Mouse (Mus musculus) MEL (cell line): ENCODE data around the gene Eral1. TPM values are rescaled to one million over a fixed set of nuclear protein-coding genes. Genes with fewer than 3 reads are reported as not detected.

ENCODE experiments used
- DNase-seq: peaks from one replicate; pipeline ENCODE4 v3.0.0; 2011; ENCODE audit warnings: low read depth, low spot score
- H3K27ac ChIP-seq: 2 replicates; pipeline ENCODE4 v1.5.1; 2012; ENCODE audit warnings: low read depth, mild to moderate bottlenecking, control low read depth, low read length, moderate library complexity; ENCODE audit not compliant: control insufficient read depth
- H3K27me3 ChIP-seq, 2 experiments: fragments of 150-350 bp in 1 of 2; sonication (generic) in 1 of 2; 2 replicates each; pipeline ENCODE4 v1.6.1; 2012; ENCODE audit warnings: low read length in 2 of 2, mild to moderate bottlenecking in 2 of 2, improper control_type of control experiment in 1 of 2, moderate library complexity in 1 of 2; ENCODE audit not compliant: insufficient read depth in 2 of 2, control insufficient read depth in 1 of 2
- H3K36me3 ChIP-seq, 2 experiments: 2 replicates each; pipeline ENCODE4 v1.6.1; 2012 to 2014; ENCODE audit warnings: low read length in 2 of 2, improper control_type of control experiment in 1 of 2, inconsistent platforms in 1 of 2, mild to moderate bottlenecking in 1 of 2; ENCODE audit not compliant: insufficient read depth in 2 of 2, control insufficient read depth in 1 of 2
- H3K4me1 ChIP-seq, 2 experiments: fragments of 150-350 bp in 1 of 2; sonication (generic) in 1 of 2; 2 replicates each; pipeline ENCODE4 v1.6.1; 2012; ENCODE audit warnings: low read length in 2 of 2, improper control_type of control experiment in 1 of 2, mild to moderate bottlenecking in 1 of 2; ENCODE audit not compliant: insufficient read depth in 2 of 2, control insufficient read depth in 1 of 2
- H3K4me3 ChIP-seq, 2 experiments: fragments of 150-350 bp in 1 of 2; sonication (generic) in 1 of 2; 2 replicates each; pipeline ENCODE4 v1.5.1; 2012; ENCODE audit warnings: low read depth in 2 of 2, low read length in 2 of 2, mild to moderate bottlenecking in 2 of 2, moderate library complexity in 2 of 2, control low read depth in 1 of 2, improper control_type of control experiment in 1 of 2; ENCODE audit not compliant: control insufficient read depth in 1 of 2, insufficient read depth in 1 of 2
- H3K79me2 ChIP-seq: 2 replicates; pipeline ENCODE4 v1.6.1; 2012; ENCODE audit warnings: mild to moderate bottlenecking, low read length, moderate library complexity; ENCODE audit not compliant: control insufficient read depth, poor library complexity, insufficient read depth
- H3K9ac ChIP-seq: 2 replicates; pipeline ENCODE4 v1.6.1; 2012; ENCODE audit warnings: low read depth, mild to moderate bottlenecking, control low read depth, low read length, moderate library complexity; ENCODE audit not compliant: control insufficient read depth, poor library complexity, severe bottlenecking
- H3K9me3 ChIP-seq: fragments of 150-350 bp; sonication (generic); replicated peaks from 2 replicates; pipeline ENCODE4 v1.6.1; 2012; ENCODE audit warnings: mild to moderate bottlenecking, low read length, improper control_type of control experiment, moderate library complexity; ENCODE audit not compliant: insufficient read depth
- BHLHE40 ChIP-seq: IDR thresholded peaks from 2 replicates; pipeline ENCODE4 v1.6.1; 2012; ENCODE audit warnings: low read depth, mild to moderate bottlenecking, inconsistent platforms, low read length, improper control_type of control experiment, borderline replicate concordance
- CHD1 ChIP-seq: IDR thresholded peaks from 2 replicates; pipeline ENCODE4 v1.6.1; 2012; ENCODE audit warnings: low read depth, mild to moderate bottlenecking, inconsistent platforms, low read length, improper control_type of control experiment
- E2F4 ChIP-seq: IDR thresholded peaks from 2 replicates; pipeline ENCODE4 v1.6.1; 2011; ENCODE audit warnings: low read depth, low read length, improper control_type of control experiment, borderline replicate concordance
- ELF1 ChIP-seq: IDR thresholded peaks from 2 replicates; pipeline ENCODE4 v1.6.1; 2014; ENCODE audit warnings: low read depth, mild to moderate bottlenecking, inconsistent platforms, low read length, improper control_type of control experiment, moderate library complexity
- EP300 ChIP-seq, 2 experiments: IDR thresholded peaks; 2 replicates each; pipeline ENCODE4 v1.6.1; 2011; ENCODE audit warnings: improper control_type of control experiment in 2 of 2, low read length in 2 of 2, low read depth in 1 of 2, mild to moderate bottlenecking in 1 of 2
- ETS1 ChIP-seq: IDR thresholded peaks from 2 replicates; pipeline ENCODE4 v1.6.1; 2012; ENCODE audit warnings: low read depth, mild to moderate bottlenecking, inconsistent platforms, low read length, improper control_type of control experiment, moderate library complexity
- GABPA ChIP-seq: IDR thresholded peaks from 2 replicates; pipeline ENCODE4 v1.6.1; 2012; ENCODE audit warnings: low read depth, mild to moderate bottlenecking, inconsistent platforms, low read length, improper control_type of control experiment, moderate library complexity
- GATA1 ChIP-seq: IDR thresholded peaks from 2 replicates; pipeline ENCODE4 v1.6.1; 2011; ENCODE audit warnings: low read depth, low read length, improper control_type of control experiment
- HCFC1 ChIP-seq: IDR thresholded peaks from 2 replicates; pipeline ENCODE4 v1.6.1; 2012; ENCODE audit warnings: low read depth, mild to moderate bottlenecking, inconsistent platforms, low read length, improper control_type of control experiment, moderate library complexity
- JUND ChIP-seq: IDR thresholded peaks from 2 replicates; pipeline ENCODE4 v1.6.1; 2011; ENCODE audit warnings: low read depth, mild to moderate bottlenecking, improper control_type of control experiment, low read length
- KAT2A ChIP-seq: conservative IDR thresholded peaks from 2 replicates; pipeline ENCODE4 v1.6.1; 2012; ENCODE audit warnings: low read depth, low read length, improper control_type of control experiment, inconsistent platforms
- MAFK ChIP-seq: IDR thresholded peaks from 2 replicates; pipeline ENCODE4 v1.6.1; 2011; ENCODE audit warnings: low read depth, mild to moderate bottlenecking, low read length, improper control_type of control experiment, borderline replicate concordance
- MAX ChIP-seq: IDR thresholded peaks from 2 replicates; pipeline ENCODE4 v1.6.1; 2011; ENCODE audit warnings: low read length, improper control_type of control experiment
- MEF2A ChIP-seq: IDR thresholded peaks from 2 replicates; pipeline ENCODE4 v1.6.1; 2014; ENCODE audit warnings: low read depth, mild to moderate bottlenecking, inconsistent platforms, low read length, improper control_type of control experiment; ENCODE audit not compliant: poor library complexity, insufficient replicate concordance, severe bottlenecking; ENCODE audit errors: extremely low read depth
- MXI1 ChIP-seq: IDR thresholded peaks from 2 replicates; pipeline ENCODE4 v1.6.1; 2011; ENCODE audit warnings: mild to moderate bottlenecking, low read depth, low read length, improper control_type of control experiment
- MYC ChIP-seq: IDR thresholded peaks from 2 replicates; pipeline ENCODE4 v1.6.1; 2011; ENCODE audit warnings: low read depth, mild to moderate bottlenecking, low read length, improper control_type of control experiment, moderate library complexity
- NELFE ChIP-seq: IDR thresholded peaks from 2 replicates; pipeline ENCODE4 v1.6.1; 2011; ENCODE audit warnings: low read depth, low read length, improper control_type of control experiment
- NRF1 ChIP-seq: IDR thresholded peaks from 2 replicates; pipeline ENCODE4 v1.6.1; 2014; ENCODE audit warnings: low read depth, mild to moderate bottlenecking, inconsistent platforms, low read length, improper control_type of control experiment, moderate library complexity; ENCODE audit not compliant: poor library complexity, insufficient read depth, severe bottlenecking
- POLR2A ChIP-seq, 2 experiments: IDR thresholded peaks; 2 replicates each; pipeline ENCODE4 v1.6.1; 2011 to 2012; ENCODE audit warnings: low read length in 2 of 2, mild to moderate bottlenecking in 2 of 2, control low read depth in 1 of 2, improper control_type of control experiment in 1 of 2, low read depth in 1 of 2, moderate library complexity in 1 of 2; ENCODE audit not compliant: control insufficient read depth in 1 of 2, insufficient read depth in 1 of 2, poor library complexity in 1 of 2
- POLR2AphosphoS2 ChIP-seq: IDR thresholded peaks from 2 replicates; pipeline ENCODE4 v1.6.1; 2011; ENCODE audit warnings: low read length, improper control_type of control experiment
- POLR2AphosphoS5 ChIP-seq: IDR thresholded peaks from 2 replicates; pipeline ENCODE4 v1.6.1; 2012; ENCODE audit warnings: low read depth, borderline replicate concordance, mild to moderate bottlenecking, inconsistent platforms, low read length, moderate library complexity, mixed read lengths
- RAD21 ChIP-seq: IDR thresholded peaks from 2 replicates; pipeline ENCODE4 v1.6.1; 2011; ENCODE audit warnings: mild to moderate bottlenecking, low read depth, low read length, improper control_type of control experiment
- SIN3A ChIP-seq: IDR thresholded peaks from 2 replicates; pipeline ENCODE4 v1.6.1; 2012; ENCODE audit warnings: low read length, improper control_type of control experiment, inconsistent platforms
- SMC3 ChIP-seq: IDR thresholded peaks from 2 replicates; pipeline ENCODE4 v1.6.1; 2011; ENCODE audit warnings: low read depth, low read length, improper control_type of control experiment
- UBTF ChIP-seq: IDR thresholded peaks from 2 replicates; pipeline ENCODE4 v1.6.1; 2012; ENCODE audit warnings: low read depth, mild to moderate bottlenecking, inconsistent platforms, low read length, improper control_type of control experiment, moderate library complexity, borderline replicate concordance; ENCODE audit not compliant: insufficient read depth
- USF1 ChIP-seq: IDR thresholded peaks from 2 replicates; pipeline ENCODE4 v1.6.1; 2014; ENCODE audit warnings: low read depth, mild to moderate bottlenecking, inconsistent platforms, low read length, improper control_type of control experiment, moderate library complexity
- ZC3H11A ChIP-seq: IDR thresholded peaks from 2 replicates; pipeline ENCODE4 v1.6.1; 2012; ENCODE audit warnings: low read depth, mild to moderate bottlenecking, inconsistent platforms, low read length, improper control_type of control experiment
- ZMIZ1 ChIP-seq: IDR thresholded peaks from 2 replicates; pipeline ENCODE4 v1.6.1; 2012; ENCODE audit warnings: low read depth, mild to moderate bottlenecking, inconsistent platforms, low read length, improper control_type of control experiment, moderate library complexity
- ZNF384 ChIP-seq: IDR thresholded peaks from 2 replicates; pipeline ENCODE4 v1.6.1; 2012; ENCODE audit warnings: low read depth, mild to moderate bottlenecking, inconsistent platforms, low read length, improper control_type of control experiment
- polyA plus RNA-seq, 2 experiments: library from polyadenylated mRNA; stranded (reverse) in 1 of 2; unstranded in 1 of 2; fragments of >175 nt in 1 of 2; fragments of >200 nt in 1 of 2; gene quantifications; 2 replicates each; pipeline versions ENCODE4 v1.2.1 to v1.2.4; 2012; ENCODE audit warnings: low replicate concordance in 2 of 2, low read depth in 1 of 2; ENCODE audit not compliant: insufficient read length in 2 of 2, insufficient read depth in 1 of 2, missing spikeins in 1 of 2
- total RNA-seq: library from RNA; depleted of rRNA; stranded (reverse); fragments of 300-350 nt; gene quantifications from 2 replicates; pipeline ENCODE4 v1.2.3, GENCODE M21; 2012

The Eral1 gene
- total and polyA plus RNA-seq, 3 experiments, result 38.4 to 43.5 TPM; not detected in 1

GRCm38 (mm10) chr11:78036791-78037190, 43.4 kb downstream of the Eral1 start:
- no peak overlapping the region for H3K4me3 ChIP-seq

GRCm38 (mm10) chr11:78033931-78034617, 46.1 kb downstream of the Eral1 start:
- peaks cover 6 to 12% of the 10 kb centered on the region in 2 experiments for H3K4me1 ChIP-seq
- DNase-seq, result no peak
- H3K9me3 ChIP-seq, result no peaks in the 10 kb centered on the region
- H3K27ac ChIP-seq, result no peak overlapping the region
- H3K36me3 ChIP-seq, result peaks cover 0 to 12% of the 10 kb centered on the region in 2 experiments; a peak in 3 of 4 replicates
- TF ChIP-seq RAD21 (no peak), SIN3A (no peak), KAT2A (no peak), EP300 (IDR thresholded peaks at IDR 0.05; ENCODE audit: low read depth in 1 of 2, low read length in 2 of 2) (no peak), ZMIZ1 (no peak), JUND (no peak), NELFE (no peak), POLR2A (IDR thresholded peaks at IDR 0.05; ENCODE audit: control insufficient read depth in 1 of 2, insufficient read depth in 1 of 2, low read depth in 1 of 2, low read length in 2 of 2, poor library complexity in 1 of 2) (no peak), E2F4 (no peak), ETS1 (no peak), NRF1 (no peak), CHD1 (no peak), ZNF384 (no peak), MAFK (no peak), POLR2AphosphoS2 (no peak), BHLHE40 (no peak)
- H3K4me3 ChIP-seq, result no peak overlapping the region
- H3K79me2 ChIP-seq, result peaks cover 8% of the 10 kb centered on the region; the same call in 1 of the 2 replicates
- no peaks in the 10 kb centered on the region for H3K27me3 ChIP-seq
- H3K9ac ChIP-seq, result no peak overlapping the region

More at GRCm38 (mm10) chr11:78036791-78037190, 43.4 kb downstream of the Eral1 start:
- H3K9ac ChIP-seq, result no peak overlapping the region
- no peak overlapping the region for H3K27ac ChIP-seq
- peaks cover 6% of the 10 kb centered on the region in 2 experiments; a peak in 3 of 4 replicates for H3K4me1 ChIP-seq
- H3K9me3 ChIP-seq, result no peaks in the 10 kb centered on the region
- TF ChIP-seq HCFC1 (no peak), POLR2AphosphoS5 (no peak), ZC3H11A (no peak), ELF1 (no peak), UBTF (no peak), SMC3 (no peak), KAT2A (no peak), GATA1 (no peak), MAX (no peak), MAFK (no peak), MEF2A (no peak), MXI1 (no peak), NRF1 (no peak), CHD1 (no peak), GABPA (no peak), MYC (no peak), POLR2A (IDR thresholded peaks at IDR 0.05; ENCODE audit: control insufficient read depth in 1 of 2, insufficient read depth in 1 of 2, low read depth in 1 of 2, low read length in 2 of 2, poor library complexity in 1 of 2) (no peak), USF1 (no peak), ETS1 (no peak)
- H3K79me2 ChIP-seq, result peaks cover 8% of the 10 kb centered on the region; the same call in 1 of the 2 replicates
- no peaks in the 10 kb centered on the region for H3K27me3 ChIP-seq
- no peak for DNase-seq
- peaks cover 0 to 6% of the 10 kb centered on the region in 2 experiments; a peak in 2 of 4 replicates for H3K36me3 ChIP-seq
